Mouse (Mus musculus): ENCODE results near the gene Trub2.

Gene Trub2

GRCm38 (mm10) chr2:29724664-29725365 lies 63.5 kb downstream of the Trub2 start:
- DNase-seq (ENCODE audit: low spot score) = no peak

GRCm38 (mm10) chr2:29723132-29723531 lies 65.2 kb downstream of the Trub2 start:
- no peak for DNase-seq (ENCODE audit: low spot score)

- DNase-seq (ENCODE audit: low spot score) = no peak
Measured at GRCm38 (mm10) chr2:29718581-29718980, 69.7 kb downstream of the Trub2 start.

- DNase-seq (ENCODE audit: low spot score) = peak; percentile 77
Measured at GRCm38 (mm10) chr2:29716691-29717090, 71.6 kb downstream of the Trub2 start.

GRCm38 (mm10) chr2:29716143-29716542 lies 72.2 kb downstream of the Trub2 start:
- DNase-seq (ENCODE audit: low spot score) = no peak

GRCm38 (mm10) chr2:29714127-29714526 lies 74.2 kb downstream of the Trub2 start:
- DNase-seq (ENCODE audit: low spot score) = no peak

- no peak for DNase-seq (ENCODE audit: low spot score)
Measured at GRCm38 (mm10) chr2:29713501-29713900, 74.8 kb downstream of the Trub2 start.

GRCm38 (mm10) chr2:29711877-29712276 lies 76.4 kb downstream of the Trub2 start:
- DNase-seq (ENCODE audit: low spot score) = no peak

All from embryo, embryonic 10 days (tissue).